Mouse (Mus musculus): ENCODE measurements around the gene B4galt3.
A peak's percentile ranks its signal among the peaks of the same experiment; 100 is the strongest.

B4galt3 gene

GRCm38 (mm10) chr1:171269848-171270572 lies at the start of gene B4galt3:
Gene B4galt3 (plus strand): TSS chr1:171270328.
- peak; percentile 98 for DNase-seq

- DNase-seq, result peak; percentile 91
Measured at GRCm38 (mm10) chr1:171220871-171221270, 49.3 kb upstream of the B4galt3 start.

GRCm38 (mm10) chr1:171221281-171222193 lies 48.6 kb upstream of the B4galt3 start:
- no peak for DNase-seq

GRCm38 (mm10) chr1:171222238-171223155 lies 47.6 kb upstream of the B4galt3 start, which contains the start of gene Tomm40l:
Gene Tomm40l (minus strand): TSS chr1:171222514.
- DNase-seq, result peak; percentile 89

GRCm38 (mm10) chr1:171223168-171223567 lies 47.0 kb upstream of the B4galt3 start:
- no peak for DNase-seq

- no peak for DNase-seq
Measured at GRCm38 (mm10) chr1:171223796-171224195, 46.3 kb upstream of the B4galt3 start.

GRCm38 (mm10) chr1:171224857-171225256 lies 45.3 kb upstream of the B4galt3 start, which contains the start of gene Apoa2:
Gene Apoa2 (plus strand): TSS chr1:171225054.
- no peak for DNase-seq

GRCm38 (mm10) chr1:171226780-171227179 lies 43.3 kb upstream of the B4galt3 start:
- DNase-seq, result no peak

GRCm38 (mm10) chr1:171227879-171228278 lies 42.2 kb upstream of the B4galt3 start:
- no peak for DNase-seq

GRCm38 (mm10) chr1:171229750-171230149 lies 40.4 kb upstream of the B4galt3 start:
- no peak for DNase-seq

- DNase-seq, result no peak
Measured at GRCm38 (mm10) chr1:171230215-171230614, 39.9 kb upstream of the B4galt3 start.

- no peak for DNase-seq
Measured at GRCm38 (mm10) chr1:171231844-171232243, 38.3 kb upstream of the B4galt3 start.

GRCm38 (mm10) chr1:171232348-171232747 lies 37.8 kb upstream of the B4galt3 start:
- DNase-seq, result no peak

GRCm38 (mm10) chr1:171232800-171233730 lies 37.1 kb upstream of the B4galt3 start:
- no peak for DNase-seq

- no peak for DNase-seq
Measured at GRCm38 (mm10) chr1:171234126-171234525, 36.0 kb upstream of the B4galt3 start, which contains the start of gene Fcer1g. Gene Fcer1g (minus strand): TSS chr1:171234365.

- DNase-seq, result no peak
Measured at GRCm38 (mm10) chr1:171234538-171234937, 35.6 kb upstream of the B4galt3 start.

GRCm38 (mm10) chr1:171235791-171236190 lies 34.3 kb upstream of the B4galt3 start:
- no peak for DNase-seq

- DNase-seq, result no peak
Measured at GRCm38 (mm10) chr1:171237438-171237837, 32.7 kb upstream of the B4galt3 start.

- DNase-seq, result peak; percentile 73
Measured at GRCm38 (mm10) chr1:171238463-171238862, 31.7 kb upstream of the B4galt3 start.

GRCm38 (mm10) chr1:171239992-171240744 lies 30.0 kb upstream of the B4galt3 start:
- DNase-seq, result no peak

GRCm38 (mm10) chr1:171240911-171241310 lies 29.2 kb upstream of the B4galt3 start:
- no peak for DNase-seq

Data from lung, postnatal 14 days (tissue).